Mouse (Mus musculus): Measurements from ENCODE around the gene Morn1. TPM values are rescaled to one million over a fixed set of nuclear protein-coding genes. Genes with fewer than 3 reads are reported as not detected.

Morn1 gene
- polyA plus RNA-seq, 1 experiment, result 44.0 TPM

- TF ChIP-seq CTCF (IDR thresholded peaks at IDR 0.05; ENCODE audit: control insufficient read depth, insufficient read depth, insufficient replicate concordance, low read depth, low read length) (no peak), POLR2A (IDR thresholded peaks at IDR 0.05; ENCODE audit: control insufficient read depth, low read depth, low read length) (no peak)
- Histone ChIP-seq H3K36me3 (ENCODE audit: control insufficient read depth, insufficient read depth, low read length) (no peaks in the 10 kb centered on the region), H3K4me1 (ENCODE audit: control insufficient read depth, insufficient read depth, low read length) (peaks cover 22% of the 10 kb centered on the region), H3K4me3 (ENCODE audit: control insufficient read depth, low read depth, low read length) (no peak overlapping the region), H3K27ac (ENCODE audit: control insufficient read depth, insufficient read depth, low read depth, low read length) (no peak overlapping the region), H3K27me3 (ENCODE audit: control insufficient read depth, insufficient read depth, low read length) (no peaks in the 10 kb centered on the region)
These were observed 65.5 kb downstream of the Morn1 start for GRCm38 (mm10) chr4:155151845-155152244.

- Histone ChIP-seq H3K4me1 (ENCODE audit: control insufficient read depth, insufficient read depth, low read length) (peaks cover 22% of the 10 kb centered on the region), H3K36me3 (ENCODE audit: control insufficient read depth, insufficient read depth, low read length) (no peaks in the 10 kb centered on the region), H3K4me3 (ENCODE audit: control insufficient read depth, low read depth, low read length) (no peak overlapping the region), H3K27me3 (ENCODE audit: control insufficient read depth, insufficient read depth, low read length) (no peaks in the 10 kb centered on the region), H3K27ac (ENCODE audit: control insufficient read depth, insufficient read depth, low read depth, low read length) (no peak overlapping the region)
- no peak for TF ChIP-seq POLR2A (IDR thresholded peaks at IDR 0.05; ENCODE audit: control insufficient read depth, low read depth, low read length)
- no peak for TF ChIP-seq CTCF (IDR thresholded peaks at IDR 0.05; ENCODE audit: control insufficient read depth, insufficient read depth, insufficient replicate concordance, low read depth, low read length)
These were observed 66.1 kb downstream of the Morn1 start for GRCm38 (mm10) chr4:155152476-155152875.

GRCm38 (mm10) chr4:155153389-155154072, 67.2 kb downstream of the Morn1 start:
- H3K27ac ChIP-seq (ENCODE audit: control insufficient read depth, insufficient read depth, low read depth, low read length), result no peak overlapping the region
- no peak overlapping the region for H3K4me3 ChIP-seq (ENCODE audit: control insufficient read depth, low read depth, low read length)
- no peak for TF ChIP-seq CTCF (IDR thresholded peaks at IDR 0.05; ENCODE audit: control insufficient read depth, insufficient read depth, insufficient replicate concordance, low read depth, low read length)
- TF ChIP-seq POLR2A (IDR thresholded peaks at IDR 0.05; ENCODE audit: control insufficient read depth, low read depth, low read length), result no peak
- peaks cover 22% of the 10 kb centered on the region for H3K4me1 ChIP-seq (ENCODE audit: control insufficient read depth, insufficient read depth, low read length)
- H3K27me3 ChIP-seq (ENCODE audit: control insufficient read depth, insufficient read depth, low read length), result no peaks in the 10 kb centered on the region
- H3K36me3 ChIP-seq (ENCODE audit: control insufficient read depth, insufficient read depth, low read length), result no peaks in the 10 kb centered on the region

GRCm38 (mm10) chr4:155154986-155155385, 68.6 kb downstream of the Morn1 start:
- H3K4me1 ChIP-seq (ENCODE audit: control insufficient read depth, insufficient read depth, low read length), result peaks cover 16% of the 10 kb centered on the region
- no peak overlapping the region for H3K27ac ChIP-seq (ENCODE audit: control insufficient read depth, insufficient read depth, low read depth, low read length)
- no peaks in the 10 kb centered on the region for H3K36me3 ChIP-seq (ENCODE audit: control insufficient read depth, insufficient read depth, low read length)
- no peak overlapping the region for H3K4me3 ChIP-seq (ENCODE audit: control insufficient read depth, low read depth, low read length)
- no peaks in the 10 kb centered on the region for H3K27me3 ChIP-seq (ENCODE audit: control insufficient read depth, insufficient read depth, low read length)
- TF ChIP-seq POLR2A (IDR thresholded peaks at IDR 0.05; ENCODE audit: control insufficient read depth, low read depth, low read length) (no peak), CTCF (IDR thresholded peaks at IDR 0.05; ENCODE audit: control insufficient read depth, insufficient read depth, insufficient replicate concordance, low read depth, low read length) (no peak)

GRCm38 (mm10) chr4:155156734-155157133, 70.4 kb downstream of the Morn1 start:
- Histone ChIP-seq H3K4me1 (ENCODE audit: control insufficient read depth, insufficient read depth, low read length) (no peaks in the 10 kb centered on the region; the same call in 1 of the 2 replicates), H3K36me3 (ENCODE audit: control insufficient read depth, insufficient read depth, low read length) (no peaks in the 10 kb centered on the region)

GRCm38 (mm10) chr4:155157871-155158542, 71.6 kb downstream of the Morn1 start:
- no peaks in the 10 kb centered on the region for H3K27me3 ChIP-seq (ENCODE audit: control insufficient read depth, insufficient read depth, low read length)
- TF ChIP-seq CTCF (IDR thresholded peaks at IDR 0.05; ENCODE audit: control insufficient read depth, insufficient read depth, insufficient replicate concordance, low read depth, low read length), result no peak
- TF ChIP-seq POLR2A (IDR thresholded peaks at IDR 0.05; ENCODE audit: control insufficient read depth, low read depth, low read length), result no peak
- no peak overlapping the region for H3K4me3 ChIP-seq (ENCODE audit: control insufficient read depth, low read depth, low read length)
- no peaks in the 10 kb centered on the region for H3K36me3 ChIP-seq (ENCODE audit: control insufficient read depth, insufficient read depth, low read length)
- no peak overlapping the region for H3K27ac ChIP-seq (ENCODE audit: control insufficient read depth, insufficient read depth, low read depth, low read length)
- H3K4me1 ChIP-seq (ENCODE audit: control insufficient read depth, insufficient read depth, low read length), result no peaks in the 10 kb centered on the region

More at GRCm38 (mm10) chr4:155156734-155157133, 70.4 kb downstream of the Morn1 start:
- no peak overlapping the region for H3K4me3 ChIP-seq (ENCODE audit: control insufficient read depth, low read depth, low read length)
- no peak overlapping the region for H3K27ac ChIP-seq (ENCODE audit: control insufficient read depth, insufficient read depth, low read depth, low read length)
- no peaks in the 10 kb centered on the region for H3K27me3 ChIP-seq (ENCODE audit: control insufficient read depth, insufficient read depth, low read length)
- TF ChIP-seq CTCF (IDR thresholded peaks at IDR 0.05; ENCODE audit: control insufficient read depth, insufficient read depth, insufficient replicate concordance, low read depth, low read length), result no peak
- no peak for TF ChIP-seq POLR2A (IDR thresholded peaks at IDR 0.05; ENCODE audit: control insufficient read depth, low read depth, low read length)

GRCm38 (mm10) chr4:155158543-155158917, 72.2 kb downstream of the Morn1 start:
- no peaks in the 10 kb centered on the region for H3K36me3 ChIP-seq (ENCODE audit: control insufficient read depth, insufficient read depth, low read length)
- H3K27ac ChIP-seq (ENCODE audit: control insufficient read depth, insufficient read depth, low read depth, low read length), result no peak overlapping the region
- H3K4me3 ChIP-seq (ENCODE audit: control insufficient read depth, low read depth, low read length), result no peak overlapping the region
- no peaks in the 10 kb centered on the region for H3K4me1 ChIP-seq (ENCODE audit: control insufficient read depth, insufficient read depth, low read length)
- H3K27me3 ChIP-seq (ENCODE audit: control insufficient read depth, insufficient read depth, low read length), result no peaks in the 10 kb centered on the region
- no peak for TF ChIP-seq POLR2A (IDR thresholded peaks at IDR 0.05; ENCODE audit: control insufficient read depth, low read depth, low read length)
- no peak for TF ChIP-seq CTCF (IDR thresholded peaks at IDR 0.05; ENCODE audit: control insufficient read depth, insufficient read depth, insufficient replicate concordance, low read depth, low read length)
